Mouse (Mus musculus) monocyte, adult 5-6 weeks (primary cell): Measurements from ENCODE around the gene Rwdd2b. TPM values are rescaled to one million over a fixed set of nuclear protein-coding genes. Genes with fewer than 3 reads are reported as not detected.

Source experiments
- ATAC-seq: fragments of 153-309, 156-312 bp; replicated peaks from 2 replicates; pipeline ENCODE4 v1.8.0; 2017; ENCODE audit warnings: mild to moderate bottlenecking; ENCODE audit not compliant: low TSS enrichment, insufficient number of reproducible peaks, severe bottlenecking, poor library complexity, low FRiP score
- total RNA-seq: library from RNA; stranded (forward); fragments of 200-1000, 200-491, 200-594 nt; gene quantifications from 3 replicates; pipeline ENCODE4 v1.2.3, GENCODE M21; 2017

Rwdd2b gene
- total RNA-seq, 1 experiment from 2014 or later: 5.7 TPM

DNA sequence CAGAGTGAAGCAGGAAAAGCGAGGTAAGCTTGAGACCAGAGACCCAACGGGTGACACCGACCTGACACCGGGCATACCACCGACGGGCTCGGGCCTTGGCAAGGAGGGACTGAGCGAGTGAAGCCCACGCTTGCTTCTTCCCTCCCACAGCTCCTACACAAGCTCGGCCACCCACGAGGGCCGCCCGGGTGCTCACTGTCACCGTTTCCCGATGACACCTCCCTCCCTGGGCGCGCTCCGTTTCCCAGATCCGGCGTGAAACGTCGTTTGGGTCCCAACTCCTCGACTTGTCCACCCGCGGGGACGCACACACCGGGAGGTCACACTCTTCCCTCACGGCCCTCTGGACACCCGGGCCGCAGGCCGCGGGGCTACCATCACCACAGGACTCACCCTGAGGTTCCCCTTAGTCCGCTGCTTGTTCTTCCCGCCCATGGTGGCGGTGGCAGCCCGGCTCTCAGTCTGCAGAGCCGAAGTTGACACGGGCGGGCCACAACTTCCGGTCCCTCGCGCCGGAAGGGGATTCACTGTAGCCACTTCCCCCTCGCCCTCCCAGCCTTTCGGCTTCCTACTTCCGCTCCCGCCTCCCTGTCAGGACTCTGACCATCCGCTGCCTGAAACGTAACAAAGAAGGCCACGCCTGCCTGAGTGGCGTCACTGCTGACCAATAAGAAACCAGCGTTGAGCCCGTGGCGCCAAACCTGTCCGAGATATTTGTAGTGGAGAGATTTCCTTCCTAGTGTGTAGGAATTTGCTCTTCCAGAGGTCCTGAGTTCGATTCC lies 8.1 kb downstream of the Rwdd2b start, which contains the start of gene Ltn1:
Ltn1 (minus strand) TSS at position 580 of the 782 bp plus-strand sequence.
- peak; percentile 100 for ATAC-seq

DNA sequence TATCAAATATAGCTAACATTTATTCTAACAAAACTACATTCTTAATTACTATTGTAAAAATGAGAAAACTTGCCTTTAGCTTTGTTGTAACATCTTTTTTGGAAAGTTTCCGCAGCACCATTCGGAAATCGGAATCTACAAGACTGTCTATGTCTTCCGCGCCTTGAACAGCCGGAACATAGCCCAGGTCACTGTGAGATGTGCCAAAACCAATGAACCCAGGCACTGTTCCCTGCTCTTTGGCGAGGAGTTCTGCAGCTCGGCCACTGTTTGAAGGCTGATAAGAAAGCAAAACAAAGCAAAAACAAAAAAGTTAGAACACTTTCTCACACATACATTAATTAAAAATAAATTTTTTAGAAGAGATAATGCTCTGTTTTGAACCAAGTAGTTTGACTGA lies 12.9 kb downstream of the Rwdd2b start:
- no peak for ATAC-seq

DNA sequence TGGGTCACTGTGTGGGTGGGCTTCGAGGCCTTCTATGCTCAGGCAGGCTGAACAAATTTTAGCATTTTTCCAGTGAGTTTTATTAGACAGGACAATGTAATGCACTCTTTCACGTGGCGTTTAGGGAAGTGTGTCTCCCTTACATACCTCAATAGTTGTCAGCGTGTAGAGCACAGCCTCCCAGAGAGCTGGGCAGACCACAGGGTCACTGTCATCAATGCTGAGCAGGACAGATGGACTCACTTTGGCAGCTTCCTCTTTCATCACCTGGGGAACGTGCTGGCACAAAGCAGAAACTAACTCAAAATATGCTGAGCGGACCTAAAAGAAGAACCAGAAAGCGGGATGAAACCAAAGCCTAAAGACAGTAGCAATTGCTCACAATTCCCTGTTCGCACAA lies 19.7 kb downstream of the Rwdd2b start:
- no peak for ATAC-seq

DNA sequence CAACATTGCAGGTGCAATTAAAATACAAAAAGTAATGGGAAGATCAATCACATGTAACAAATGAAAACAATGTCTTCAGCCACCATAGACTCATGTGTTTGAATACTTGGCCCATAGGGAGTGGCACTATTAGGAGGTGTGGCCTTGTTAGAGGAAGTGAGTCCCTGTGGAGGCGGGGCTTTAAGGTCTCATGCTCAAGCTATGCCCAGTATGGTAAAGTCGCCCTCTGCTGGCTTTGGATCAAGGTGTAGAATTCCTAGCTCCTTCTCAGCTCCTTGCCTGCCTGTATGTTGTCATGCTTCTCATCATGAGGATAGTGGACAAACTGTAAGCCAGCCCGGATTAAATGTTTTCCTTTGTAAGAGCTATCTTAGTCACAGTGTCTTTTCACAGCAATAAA lies 35.4 kb downstream of the Rwdd2b start:
- peak; percentile 84; the same call in 1 of the 2 replicates for ATAC-seq

DNA sequence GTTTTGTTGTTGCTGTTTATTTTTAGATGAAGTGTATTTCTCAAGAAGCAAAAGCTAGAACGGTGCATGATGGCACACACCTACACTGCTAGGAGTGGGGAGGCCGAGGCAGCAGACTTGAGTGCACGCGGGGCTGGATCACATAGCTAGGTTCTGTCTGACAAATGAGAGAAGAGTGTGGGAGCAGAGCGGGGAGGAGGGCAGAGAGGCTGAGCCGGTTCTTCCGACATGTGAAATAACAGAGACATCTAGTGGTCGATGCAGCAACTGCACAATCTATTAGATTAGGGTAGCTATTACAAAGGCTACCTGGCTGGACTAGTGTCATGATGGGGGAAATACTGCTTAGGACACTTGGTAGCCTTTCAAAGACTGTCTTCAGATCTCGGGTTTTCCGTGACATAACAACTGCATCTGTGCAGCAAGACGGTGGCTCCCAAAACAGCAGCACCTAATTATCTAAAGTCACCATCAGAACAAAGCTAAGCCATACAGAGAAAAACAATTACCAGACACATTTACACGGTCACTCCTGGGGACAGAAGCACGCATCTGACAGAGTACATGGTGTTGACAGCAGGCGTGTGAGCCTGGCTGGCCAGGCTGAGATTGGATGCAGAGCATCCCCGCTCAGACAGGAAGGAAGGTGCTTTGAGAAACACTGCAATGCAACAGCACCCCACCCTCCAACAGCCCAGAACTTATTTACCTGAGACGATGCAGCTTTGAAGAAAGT lies 46.4 kb downstream of the Rwdd2b start:
- no peak; the same call in 1 of the 2 replicates for ATAC-seq

DNA sequence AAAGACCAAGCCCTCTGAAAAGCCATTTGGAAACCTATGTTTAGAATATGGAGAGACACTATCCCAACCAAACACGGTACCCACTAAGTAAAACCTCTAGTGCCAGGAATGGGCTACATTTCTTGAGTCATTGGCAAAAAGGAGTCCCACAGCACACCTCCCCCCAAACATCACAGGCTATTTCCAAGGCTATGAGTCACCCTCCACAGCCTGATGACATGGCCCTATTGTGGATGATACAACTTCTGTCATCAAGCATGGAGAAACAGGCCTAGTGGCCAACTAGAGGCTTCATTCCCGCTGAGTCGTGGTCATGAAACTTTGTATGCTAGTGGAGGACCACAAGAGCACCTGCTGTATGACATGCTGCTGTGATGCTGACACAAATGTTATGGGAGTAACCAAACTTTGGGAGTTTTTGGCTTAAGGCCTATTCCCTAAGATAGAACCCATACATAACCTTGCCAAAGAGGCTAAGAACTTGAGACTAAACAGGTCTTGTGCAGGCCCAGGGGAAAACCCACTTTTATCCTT lies 52.9 kb downstream of the Rwdd2b start:
- no peak for ATAC-seq

DNA sequence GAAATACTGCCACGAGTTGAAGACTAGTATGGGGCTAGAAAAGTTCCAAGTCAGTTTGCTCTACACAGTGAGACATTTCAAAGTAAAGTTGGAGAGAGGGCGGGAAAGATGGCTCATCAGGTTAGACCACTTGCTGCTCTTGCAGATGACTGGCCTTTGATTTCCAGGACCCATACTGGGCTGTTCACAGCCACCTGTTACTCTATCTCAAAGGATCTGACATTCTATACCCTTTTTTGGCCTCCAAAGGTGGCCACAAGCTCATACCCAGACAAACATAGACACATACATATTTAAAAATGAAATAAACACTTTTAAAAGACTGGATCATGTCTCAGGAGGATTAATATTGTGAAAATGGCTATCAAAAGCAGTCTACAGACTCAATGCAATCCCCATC lies 56.0 kb downstream of the Rwdd2b start:
- no peak for ATAC-seq

Other genes with a start within 250 kb of the Rwdd2b start
- gene N6amt1, start 86.4 kb downstream of the Rwdd2b start, total RNA-seq: 7.9 to 11.4 TPM (median 9.2 TPM) in 3 replicates
- gene Ltn1, start 8.0 kb downstream of the Rwdd2b start, total RNA-seq: 13.3 to 24.2 TPM (median 14.8 TPM) in 3 replicates
- 132 to 219 TPM (median 192 TPM) in 3 replicates for gene Usp16, start 14.1 kb upstream of the Rwdd2b start, total RNA-seq
- gene Cct8, start 55.3 kb upstream of the Rwdd2b start, total RNA-seq: 261 to 324 TPM (median 313 TPM) in 3 replicates
- gene Map3k7cl, start 112.8 kb upstream of the Rwdd2b start, total RNA-seq: not detected in 3 replicates